Mouse (Mus musculus) midbrain, embryonic 14.5 days (tissue): ENCODE data around the gene Mpv17l. TPM values are rescaled to one million over a fixed set of nuclear protein-coding genes. Genes with fewer than 3 reads are reported as not detected.
"Not testable (repeated sequence)": the region's sequence is repeated elsewhere in the genome, so short reads cannot be mapped to it uniquely, and the experiment has no call there.

ENCODE experiments used
- ATAC-seq: fragments of 200-750 bp; cut with Nextera tagmentation; 2 replicates; pipeline ENCODE4 v1.8.0; 2017; ENCODE audit warnings: moderate number of reproducible peaks, moderate library complexity; ENCODE audit not compliant: low FRiP score, low TSS enrichment
- DNase-seq: peaks from one replicate; pipeline ENCODE4 v3.0.0-alpha.2; 2015
- H3K27ac ChIP-seq: fragments of 300-500 bp; sonication (generic); replicated peaks from 2 replicates; pipeline ENCODE4 v1.5.1; 2014; ENCODE audit warnings: mild to moderate bottlenecking, low read depth, low read length, moderate library complexity
- H3K27me3 ChIP-seq: fragments of 300-500 bp; sonication (generic); 2 replicates; pipeline ENCODE4 v1.6.1; 2014; ENCODE audit warnings: low read length, control low read depth, mixed read lengths; ENCODE audit not compliant: control insufficient read depth, insufficient read depth
- H3K36me3 ChIP-seq: fragments of 300-500 bp; sonication (generic); 2 replicates; pipeline ENCODE4 v1.6.1; 2014; ENCODE audit warnings: low read length, control low read depth; ENCODE audit not compliant: control insufficient read depth, insufficient read depth
- H3K4me1 ChIP-seq: fragments of 300-500 bp; sonication (generic); 2 replicates; pipeline ENCODE4 v1.6.1; 2014; ENCODE audit warnings: mild to moderate bottlenecking, antibody characterized with exemption, low read length, control low read depth; ENCODE audit not compliant: control insufficient read depth, insufficient read depth
- H3K4me2 ChIP-seq: fragments of 300-500 bp; sonication (generic); 2 replicates; pipeline ENCODE4 v1.6.1; 2014; ENCODE audit warnings: mild to moderate bottlenecking, low read length, moderate library complexity
- H3K4me3 ChIP-seq: fragments of 300-500 bp; sonication (generic); replicated peaks from 2 replicates; pipeline ENCODE4 v1.5.1; 2014; ENCODE audit warnings: low read depth, low read length
- H3K9ac ChIP-seq: fragments of 300-500 bp; sonication (generic); replicated peaks from 2 replicates; pipeline ENCODE4 v1.6.1; 2014; ENCODE audit warnings: mild to moderate bottlenecking, low read length, moderate library complexity
- H3K9me3 ChIP-seq: fragments of 300-500 bp; sonication (generic); 2 replicates; pipeline ENCODE4 v1.6.1; 2016; ENCODE audit warnings: low read length, control low read depth, mixed read lengths; ENCODE audit not compliant: control insufficient read depth
- WGBS: fragments of 180-500 bp; shearing (Covaris S2); extraction: QIAGEN DNeasy Blood & Tissue Kit; methylation state at CpG from one replicate; pipeline ENCODE4 v1.1.7; 2014; 5-methylcytosine and 5-hydroxymethylcytosine counted together
- polyA plus RNA-seq: library from polyadenylated mRNA; unstranded; fragments of >200 nt; fragmentation: Nextera tagmentation; extraction: Ambion mirVana; gene quantifications from 2 replicates; pipeline ENCODE4 v1.2.1, GENCODE M21; 2014

The Mpv17l gene
- polyA plus RNA-seq, 1 experiment from 2014 or later, result 22.0 TPM

DNA sequence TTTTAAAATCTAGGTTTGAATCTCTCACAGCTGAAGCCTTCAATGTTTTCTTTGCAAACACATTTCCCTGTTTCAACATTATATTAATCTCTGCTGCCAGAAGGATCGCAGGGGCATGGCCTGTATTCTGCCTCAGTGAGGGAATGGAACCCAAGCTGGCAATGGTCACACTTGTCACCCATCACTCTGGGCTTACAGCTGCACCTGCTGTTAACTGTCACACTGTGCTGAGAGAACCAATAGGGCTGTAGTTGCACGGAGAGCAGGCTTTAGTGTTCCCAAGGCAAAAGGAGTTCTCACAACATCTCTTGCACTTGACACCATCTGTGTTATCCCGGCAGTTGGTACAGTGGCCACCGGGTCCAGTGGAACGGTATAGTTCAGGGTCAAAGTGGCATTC lies 17.1 kb downstream of the Mpv17l start:
- H3K9ac ChIP-seq, result no peak overlapping the region
- H3K36me3 ChIP-seq, result no peaks in the 10 kb centered on the region
- H3K4me2 ChIP-seq, result no peak overlapping the region
- H3K27me3 ChIP-seq, result no peaks in the 10 kb centered on the region
- no peak for ATAC-seq
- H3K27ac ChIP-seq, result no peak overlapping the region
- peaks cover 13% of the 10 kb centered on the region; the same call in 1 of the 2 replicates for H3K9me3 ChIP-seq
- H3K4me1 ChIP-seq, result no peaks in the 10 kb centered on the region
- WGBS, result 95% methylated on average over 5 of the region's 5 CpGs
- H3K4me3 ChIP-seq, result no peak overlapping the region
- no peak for DNase-seq

GRCm38 (mm10) chr16:13921063-13921462 lies 18.1 kb downstream of the Mpv17l start:
- ATAC-seq, result no peak
- 91% methylated on average over 6 of the region's 6 CpGs for WGBS

DNA sequence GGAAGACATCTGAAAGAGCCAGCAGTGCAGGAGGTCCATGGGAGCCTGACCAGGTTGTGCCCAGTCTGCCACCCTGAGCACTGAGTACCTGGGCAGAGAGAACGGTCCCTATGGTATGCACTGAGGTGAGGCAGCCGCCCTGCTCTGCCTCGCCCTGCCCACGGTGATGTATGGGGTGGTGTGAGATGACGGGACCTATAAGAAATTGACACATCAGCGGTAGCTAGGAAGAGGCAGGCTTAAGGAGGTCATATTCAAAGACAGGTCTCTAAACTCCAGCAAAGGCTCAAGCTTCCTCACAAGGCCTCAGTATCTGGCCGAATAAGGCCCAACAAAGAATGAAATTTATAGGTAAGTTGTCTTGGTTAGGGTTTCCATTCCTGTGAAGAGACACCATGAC lies 18.8 kb downstream of the Mpv17l start:
- Histone ChIP-seq H3K4me1 (no peaks in the 10 kb centered on the region), H3K4me2 (no peak overlapping the region), H3K27me3 (no peaks in the 10 kb centered on the region), H3K27ac (no peak overlapping the region), H3K9ac (no peak overlapping the region), H3K9me3 (0 out of 2 replicates have a peak, but pooled peaks cover 9% of the 10 kb centered on the region), H3K4me3 (no peak overlapping the region), H3K36me3 (no peaks in the 10 kb centered on the region)
- 95% methylated on average over 7 of the region's 7 CpGs for WGBS
- DNase-seq (no peak), ATAC-seq (no peak)

More at GRCm38 (mm10) chr16:13921063-13921462, 18.1 kb downstream of the Mpv17l start:
- Histone ChIP-seq H3K4me3 (no peak overlapping the region), H3K4me2 (no peak overlapping the region), H3K9ac (no peak overlapping the region), H3K27me3 (no peaks in the 10 kb centered on the region), H3K4me1 (no peaks in the 10 kb centered on the region), H3K36me3 (no peaks in the 10 kb centered on the region), H3K9me3 (0 out of 2 replicates have a peak, but pooled peaks cover 9% of the 10 kb centered on the region), H3K27ac (no peak overlapping the region)
- DNase-seq, result no peak

GRCm38 (mm10) chr16:13922499-13922898 lies 19.5 kb downstream of the Mpv17l start:
- not testable (repeated sequence) for H3K27ac ChIP-seq, H3K9ac ChIP-seq, H3K9me3 ChIP-seq, DNase-seq, H3K36me3 ChIP-seq, ATAC-seq, H3K27me3 ChIP-seq, H3K4me1 ChIP-seq, H3K4me2 ChIP-seq, H3K4me3 ChIP-seq
- WGBS, result 87% methylated on average over 3 of the region's 3 CpGs

- H3K27me3 ChIP-seq, ATAC-seq: not testable (repeated sequence)
- 95% methylated on average over 5 of the region's 5 CpGs for WGBS
Observed at GRCm38 (mm10) chr16:13922966-13923365, 20.0 kb downstream of the Mpv17l start.

GRCm38 (mm10) chr16:13927456-13928075 lies 24.6 kb downstream of the Mpv17l start:
- H3K4me3 ChIP-seq, result no peak overlapping the region
- no peak overlapping the region for H3K4me2 ChIP-seq
- WGBS, result 88% methylated on average over 4 of the region's 4 CpGs
- H3K4me1 ChIP-seq, result no peaks in the 10 kb centered on the region
- H3K9ac ChIP-seq, result no peak overlapping the region
- ATAC-seq (no peak), DNase-seq (no peak)
- H3K27ac ChIP-seq, result no peak overlapping the region
- H3K27me3 ChIP-seq, result no peaks in the 10 kb centered on the region
- no peaks in the 10 kb centered on the region for H3K9me3 ChIP-seq
- H3K36me3 ChIP-seq, result no peaks in the 10 kb centered on the region

More at GRCm38 (mm10) chr16:13922966-13923365, 20.0 kb downstream of the Mpv17l start:
- H3K36me3 ChIP-seq, H3K4me1 ChIP-seq, DNase-seq, H3K4me3 ChIP-seq, H3K9me3 ChIP-seq, H3K9ac ChIP-seq, H3K4me2 ChIP-seq, H3K27ac ChIP-seq: not testable (repeated sequence)

- peaks cover 10% of the 10 kb centered on the region; the same call in 1 of the 2 replicates for H3K4me1 ChIP-seq
- H3K4me3 ChIP-seq, result peak overlapping the region; percentile 64
- 4% methylated on average over 28 of the region's 28 CpGs for WGBS
- peak overlapping the region; percentile 96 for H3K4me2 ChIP-seq
- peak overlapping the region; percentile 49 for H3K27ac ChIP-seq
- H3K27me3 ChIP-seq, result no peaks in the 10 kb centered on the region
- ATAC-seq, result peak; percentile 98
- DNase-seq, result peak; percentile 90
- peak overlapping the region; percentile 64 for H3K9ac ChIP-seq
- no peaks in the 10 kb centered on the region for H3K36me3 ChIP-seq
- H3K9me3 ChIP-seq, result no peaks in the 10 kb centered on the region
Observed at GRCm38 (mm10) chr16:13940139-13940846, 37.3 kb downstream of the Mpv17l start.

- H3K9me3 ChIP-seq, result no peaks in the 10 kb centered on the region
- peaks cover 10% of the 10 kb centered on the region; the same call in 1 of the 2 replicates for H3K4me1 ChIP-seq
- H3K4me3 ChIP-seq, result peak overlapping the region; percentile 64
- 4% methylated on average over 34 of the region's 34 CpGs for WGBS
- H3K4me2 ChIP-seq, result peak overlapping the region; percentile 96
- H3K36me3 ChIP-seq, result no peaks in the 10 kb centered on the region
- no peak for DNase-seq
- peak; percentile 82 for ATAC-seq
- peak overlapping the region; percentile 64 for H3K9ac ChIP-seq
- H3K27me3 ChIP-seq, result no peaks in the 10 kb centered on the region
- peak overlapping the region; percentile 49 for H3K27ac ChIP-seq
Observed at GRCm38 (mm10) chr16:13940847-13941395, 38.0 kb downstream of the Mpv17l start.
